Mouse (Mus musculus): ENCODE measurements around the gene Irf2bpl.

The Irf2bpl gene

DNA sequence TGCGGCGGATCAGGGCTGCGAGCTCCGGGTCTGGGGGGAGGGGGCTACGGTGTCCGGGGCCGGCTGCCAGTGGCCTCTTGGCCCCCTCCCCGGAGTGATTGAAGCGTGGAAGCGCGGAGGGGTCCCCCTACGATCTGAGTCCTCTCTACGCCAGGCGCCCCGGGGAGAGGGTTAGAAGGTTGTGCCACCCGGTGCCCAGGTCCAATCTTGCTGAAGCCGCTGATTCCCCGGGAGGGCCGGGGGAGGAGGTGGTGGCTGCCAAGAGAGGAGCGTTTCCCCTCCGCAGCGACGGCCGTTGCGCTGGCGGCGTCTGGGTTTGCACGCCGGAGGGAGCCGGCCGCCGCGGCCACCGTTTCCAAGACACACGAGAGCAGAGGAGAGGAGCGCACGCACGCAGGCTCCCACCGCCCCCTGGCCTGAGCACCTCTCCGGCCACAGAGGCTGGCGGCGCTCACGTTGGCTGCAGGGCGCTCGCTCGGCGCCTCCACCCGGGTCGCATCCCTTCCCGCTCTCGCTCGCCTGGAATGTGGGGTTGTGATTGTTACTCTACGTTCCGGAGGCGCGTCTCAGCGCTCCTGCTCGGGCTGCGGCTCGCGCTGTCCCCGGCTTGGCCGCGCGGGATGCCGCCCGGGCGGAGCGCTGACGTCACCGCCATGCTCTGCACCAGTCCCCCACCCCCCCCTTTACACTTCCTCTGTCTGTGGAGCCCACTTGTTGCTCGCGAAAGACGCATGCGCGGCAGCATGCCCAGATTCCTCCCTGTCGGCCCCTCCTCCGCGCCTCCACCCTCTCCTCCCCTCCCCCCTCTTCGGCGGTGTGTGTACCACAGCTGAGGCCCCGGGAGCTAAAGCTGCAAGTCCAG is at the start of gene Irf2bpl:
TSS of gene Irf2bpl (minus strand) at position 602 of the 862 bp plus-strand sequence.
- no peak for DNase-seq (ENCODE audit: low read depth, low spot score)

DNA sequence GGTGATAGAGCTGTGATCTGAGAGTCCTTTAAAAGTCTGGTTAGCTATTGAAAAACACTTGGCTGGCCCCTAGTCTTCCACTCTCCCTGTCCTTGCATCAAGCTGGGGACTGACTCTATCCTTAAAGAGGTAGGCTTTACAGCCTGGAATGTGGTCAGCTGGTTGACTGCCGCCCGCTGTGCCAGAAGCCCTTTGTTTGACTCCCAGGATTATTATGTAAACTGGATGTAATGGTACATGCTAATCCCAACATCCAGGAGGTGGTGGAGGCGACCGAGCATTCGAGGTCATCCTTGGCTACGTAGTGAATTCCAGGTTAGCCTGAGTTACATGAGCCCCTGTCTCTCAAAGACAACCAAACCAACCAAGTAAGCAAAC is 48.0 kb upstream of the Irf2bpl start:
- no peak for DNase-seq (ENCODE audit: low read depth, low spot score)

DNA sequence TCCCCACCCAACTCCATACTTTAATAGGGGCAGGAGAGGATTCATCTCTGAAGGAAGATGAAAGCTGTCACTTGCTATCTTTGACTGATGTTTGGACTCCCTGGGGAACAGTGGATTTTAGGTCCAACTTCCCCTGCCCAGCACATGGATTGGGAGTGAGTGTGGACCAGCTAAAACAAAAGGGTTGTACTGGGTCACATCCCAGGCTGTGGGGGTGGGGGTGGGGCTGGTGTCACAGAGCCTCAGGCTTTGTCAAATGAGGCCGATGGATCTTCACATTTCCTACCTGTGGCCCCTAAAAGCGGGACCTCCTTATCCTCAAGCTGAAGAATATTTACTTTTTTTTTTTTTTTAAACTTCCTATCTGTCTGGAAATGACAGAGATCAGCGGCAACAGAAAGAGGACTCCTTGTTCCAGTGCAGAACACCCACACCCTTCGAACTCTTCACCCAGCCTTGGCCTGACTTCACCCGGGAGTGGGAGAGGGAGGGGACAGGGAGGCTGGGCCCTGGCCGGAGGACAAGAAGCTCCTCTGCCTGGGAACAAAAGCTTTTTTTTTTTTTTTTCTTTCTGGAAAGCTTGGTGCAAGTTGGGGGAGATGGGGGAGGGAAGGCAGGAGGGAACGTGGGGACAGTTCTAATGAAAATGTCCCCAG is 47.4 kb upstream of the Irf2bpl start:
- DNase-seq (ENCODE audit: low read depth, low spot score), result no peak

DNA sequence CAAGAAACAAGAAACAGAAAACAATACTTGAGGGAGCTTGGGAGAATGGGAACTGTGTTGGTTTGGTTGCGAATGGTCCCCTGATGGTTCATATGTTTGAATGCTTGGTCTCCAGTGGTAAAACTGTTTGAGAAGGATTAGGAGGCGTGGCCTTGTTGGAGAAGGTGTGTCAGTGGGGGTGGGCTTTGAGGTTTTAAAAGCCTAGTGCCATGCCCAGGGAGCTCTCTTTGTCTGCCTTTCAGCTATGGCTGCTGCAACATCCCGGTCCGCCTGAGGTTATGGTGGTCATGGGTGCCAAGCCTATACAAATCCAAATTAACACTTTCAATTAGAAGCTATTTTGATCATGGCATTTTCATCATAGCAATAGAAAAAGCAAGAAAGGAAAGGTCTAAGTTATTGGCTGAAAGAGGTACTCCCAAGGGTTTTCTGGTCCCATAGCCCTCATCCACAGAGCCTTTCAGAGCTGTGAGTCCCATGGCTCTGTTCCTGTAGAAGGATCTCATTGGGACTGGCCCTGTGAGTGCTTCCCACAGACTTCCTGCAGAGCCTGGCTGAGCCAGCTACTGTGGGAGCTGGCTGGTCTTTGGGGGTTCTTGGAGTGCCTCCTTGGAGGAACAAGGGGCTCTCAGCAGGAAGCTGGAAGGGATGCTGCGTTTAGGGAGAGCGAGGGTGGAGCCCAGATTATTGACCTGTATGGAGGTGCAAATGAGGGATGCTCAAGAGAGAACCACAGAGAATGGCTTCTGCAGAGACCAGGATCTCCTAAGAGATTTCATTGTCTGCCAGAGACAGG is 46.5 kb upstream of the Irf2bpl start:
- DNase-seq (ENCODE audit: low read depth, low spot score), result no peak

DNA sequence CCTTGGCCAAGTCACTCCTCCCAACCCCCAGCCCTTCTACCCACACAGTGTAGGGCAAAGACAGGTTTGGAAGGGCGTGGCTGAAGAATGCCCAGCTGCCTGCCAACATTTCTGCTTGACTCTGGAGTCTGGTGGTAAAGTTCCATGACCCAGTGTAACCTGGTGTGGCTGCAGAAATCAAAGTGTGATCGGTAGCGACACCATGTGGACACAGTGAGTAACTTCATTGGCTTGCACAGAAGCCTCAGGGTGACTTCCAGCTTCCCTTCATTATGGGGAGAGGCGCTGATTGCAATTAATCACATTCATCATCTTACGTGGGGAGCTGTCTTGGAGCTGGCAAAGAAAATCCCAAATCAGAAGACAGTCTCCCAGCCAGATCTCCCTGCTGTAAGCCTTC is 39.2 kb upstream of the Irf2bpl start:
- DNase-seq (ENCODE audit: low read depth, low spot score), result no peak

DNA sequence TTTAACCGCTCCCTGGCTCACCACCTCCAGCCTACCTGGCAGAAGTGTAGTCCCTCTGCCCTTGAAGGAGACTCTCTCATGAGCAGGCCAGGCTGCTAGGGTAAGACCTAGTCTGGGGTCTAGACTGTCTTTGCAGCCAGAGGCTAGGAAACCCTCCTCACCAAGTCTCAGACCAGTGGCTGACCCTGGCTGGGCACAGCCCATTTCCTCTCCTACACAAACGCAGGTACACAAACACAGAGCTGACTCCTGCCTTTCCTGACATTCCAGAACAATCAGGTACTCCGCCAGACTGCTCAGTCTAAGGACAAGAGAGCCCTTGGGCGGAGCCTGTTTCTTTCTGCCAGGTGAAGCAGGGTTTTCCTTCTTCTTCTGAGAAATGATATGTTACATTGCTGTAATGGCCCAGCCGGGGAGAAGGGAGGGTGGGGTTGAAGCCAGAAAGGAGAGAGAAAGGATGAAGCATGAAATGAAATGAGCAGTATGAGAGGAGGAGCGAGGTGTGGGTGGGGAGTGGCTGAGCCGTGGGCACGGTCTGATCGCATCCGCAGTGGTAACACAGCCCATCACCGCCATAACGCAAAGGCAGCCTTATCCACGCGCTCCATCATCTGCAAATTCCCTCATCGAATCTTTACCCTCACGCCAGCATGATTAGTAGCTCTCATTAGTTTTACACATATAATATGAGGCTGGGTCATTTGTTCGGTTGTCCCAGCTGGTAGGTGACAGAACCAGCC is 34.6 kb upstream of the Irf2bpl start:
- DNase-seq (ENCODE audit: low read depth, low spot score), result no peak

DNA sequence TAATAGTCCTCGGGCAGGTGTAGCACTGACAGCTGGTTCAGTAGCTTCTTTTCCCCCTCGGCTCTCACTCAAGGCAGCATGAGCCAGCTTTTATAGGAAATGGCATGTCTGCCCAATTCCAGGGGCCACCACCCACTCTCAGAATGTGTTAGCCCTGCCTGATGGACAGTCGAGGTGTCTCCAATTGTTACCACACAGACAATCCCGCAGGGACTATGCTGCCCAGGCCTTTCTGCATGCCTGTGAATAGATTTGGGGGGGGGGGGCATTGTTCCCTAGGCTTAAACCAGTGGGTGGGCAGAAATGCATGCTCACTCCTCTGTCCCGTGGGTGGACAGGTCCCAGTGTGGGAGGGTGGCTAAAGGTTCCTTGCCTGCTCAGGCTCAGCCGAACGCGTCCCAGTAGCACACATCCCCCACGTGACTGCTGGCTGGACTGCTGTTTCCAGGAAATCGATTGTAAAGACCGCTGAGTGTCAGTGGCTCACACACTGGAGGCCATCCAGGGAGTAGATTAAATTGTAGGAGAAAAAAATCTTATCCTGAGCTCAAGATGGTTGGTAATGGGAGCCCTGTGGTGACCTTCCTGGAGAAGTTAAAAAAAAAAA is 33.9 kb upstream of the Irf2bpl start:
- no peak for DNase-seq (ENCODE audit: low read depth, low spot score)

DNA sequence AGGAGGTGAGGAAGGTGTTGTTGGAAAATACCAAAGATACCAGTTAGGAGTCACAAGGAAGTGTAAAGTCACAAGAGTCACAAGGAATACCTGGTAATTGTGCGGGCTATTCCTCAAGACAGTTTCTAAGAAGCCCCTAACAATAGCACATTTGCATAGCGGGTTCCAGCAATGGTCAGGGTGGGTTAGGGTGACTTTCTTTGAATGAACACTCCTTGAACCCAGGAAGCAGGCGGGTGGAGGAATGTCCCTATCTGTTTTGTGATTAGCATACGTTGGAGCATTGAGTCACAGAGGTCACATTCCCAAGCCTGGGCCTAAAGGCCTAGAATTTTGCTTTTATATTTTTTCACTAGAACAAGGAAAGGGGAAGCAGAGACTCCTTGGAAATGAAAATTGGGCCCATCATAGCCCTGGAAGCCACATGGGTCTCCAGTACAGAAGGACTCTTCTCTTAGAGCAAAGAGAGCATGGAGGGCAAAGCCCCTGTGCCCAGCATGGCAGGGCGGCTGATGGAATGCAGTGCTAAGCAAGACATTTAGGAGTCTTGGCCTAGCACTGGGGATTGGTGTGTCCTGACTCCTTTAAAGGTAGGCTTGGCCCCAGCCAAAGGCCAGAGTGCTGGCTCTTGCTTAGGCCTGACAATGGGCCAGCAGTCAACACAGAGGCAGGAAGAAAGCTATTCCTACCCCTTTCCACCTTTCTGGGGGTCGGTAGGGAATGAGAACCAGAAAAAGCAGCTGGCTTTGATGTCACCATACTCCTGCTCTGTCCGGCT is 32.4 kb upstream of the Irf2bpl start:
- no peak for DNase-seq (ENCODE audit: low read depth, low spot score)

DNA sequence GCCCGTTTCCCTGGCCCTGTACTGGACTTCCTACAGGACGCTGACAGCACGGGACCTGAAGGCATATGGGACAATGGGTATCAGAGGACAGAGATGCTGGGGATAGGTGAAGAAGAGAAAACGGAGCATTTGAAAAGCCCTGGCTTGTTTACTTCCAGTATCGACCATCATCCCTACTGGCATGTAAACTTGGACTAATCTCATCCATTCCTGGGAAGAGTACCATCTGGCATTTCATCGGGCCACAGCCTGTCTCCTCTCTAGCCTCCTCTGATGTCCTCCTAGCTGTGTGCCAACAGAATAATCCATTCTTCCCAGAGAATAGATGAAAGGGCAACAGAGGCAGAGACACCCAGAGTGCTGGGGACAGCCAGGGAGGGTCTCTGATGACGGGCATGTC is 31.0 kb upstream of the Irf2bpl start:
- DNase-seq (ENCODE audit: low read depth, low spot score), result no peak

DNA sequence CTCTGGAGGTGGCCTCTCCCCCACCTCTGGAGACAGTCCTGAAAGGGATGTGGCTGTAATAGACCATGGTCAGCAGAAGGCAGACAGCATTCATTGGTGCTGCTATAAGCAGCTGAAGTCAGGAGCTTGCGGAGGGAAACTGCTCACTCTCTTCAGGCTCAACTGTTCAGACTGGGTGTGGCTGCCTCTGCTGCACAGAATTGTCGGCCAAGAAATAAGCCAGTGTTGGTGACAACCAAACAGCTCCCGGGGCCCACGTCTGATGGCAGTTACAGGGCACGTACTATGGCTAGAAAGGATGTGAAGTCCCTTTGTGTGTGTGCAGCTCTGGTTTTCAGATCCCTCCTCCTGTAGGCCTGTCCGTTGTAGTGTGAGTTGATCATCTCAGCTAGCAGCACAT is 30.2 kb upstream of the Irf2bpl start:
- DNase-seq (ENCODE audit: low read depth, low spot score), result no peak

DNA sequence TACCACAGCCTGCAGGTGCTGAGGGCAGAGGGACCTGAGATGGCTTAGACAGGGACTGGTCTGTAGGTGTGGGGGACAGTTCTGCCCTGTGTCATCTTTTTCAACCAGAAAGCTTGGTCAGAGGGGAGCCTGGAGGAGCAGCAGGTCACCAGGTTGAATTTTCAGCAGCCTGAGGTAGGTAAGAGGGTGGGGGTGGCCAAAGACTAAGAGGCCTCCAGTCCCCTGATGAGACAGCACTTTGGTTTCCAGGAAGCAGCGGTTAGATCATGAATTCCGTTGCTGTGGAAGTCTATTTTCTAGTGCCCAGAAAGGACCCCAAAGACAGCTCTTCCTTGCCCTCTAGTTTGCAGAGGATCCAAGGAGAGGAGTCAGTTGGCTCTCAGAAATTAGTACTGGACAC is 29.8 kb upstream of the Irf2bpl start:
- no peak for DNase-seq (ENCODE audit: low read depth, low spot score)

DNA sequence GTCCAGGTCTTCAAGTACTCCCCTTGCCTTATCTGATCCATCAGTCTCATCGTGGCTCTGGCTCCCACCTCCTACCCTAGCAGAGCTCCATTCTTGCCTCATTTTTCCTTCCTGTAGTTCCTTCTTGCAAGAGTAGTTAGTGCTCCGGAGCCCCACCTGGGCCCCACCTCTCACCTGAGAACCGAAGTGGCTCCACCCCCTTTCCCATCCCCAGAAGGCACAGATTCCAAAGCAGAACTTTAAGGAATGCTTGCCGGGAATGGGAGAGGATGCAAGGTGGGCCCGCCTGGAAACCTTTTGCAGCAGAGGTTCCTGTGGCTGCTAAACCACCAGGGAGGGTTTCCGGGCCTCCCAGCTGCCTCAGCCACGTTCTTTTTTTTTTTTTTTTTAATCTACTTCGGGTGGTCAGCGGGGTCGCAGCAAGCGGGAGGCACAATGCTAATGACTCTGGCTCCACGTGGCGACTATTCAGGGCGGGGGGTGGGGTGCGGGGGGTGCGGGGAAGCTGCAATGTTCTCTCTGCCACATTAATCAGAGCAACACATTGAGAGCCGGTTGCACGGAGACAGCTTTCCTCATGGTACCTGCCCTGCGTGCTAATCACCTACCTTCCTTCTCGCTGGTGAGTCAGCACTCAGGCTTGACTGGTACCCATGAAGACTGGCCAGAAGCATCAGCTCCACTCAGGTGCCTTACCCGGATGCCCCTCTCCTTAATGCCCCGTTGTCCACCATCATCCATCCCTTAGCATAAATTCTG is 27.9 kb upstream of the Irf2bpl start:
- no peak for DNase-seq (ENCODE audit: low read depth, low spot score)

DNA sequence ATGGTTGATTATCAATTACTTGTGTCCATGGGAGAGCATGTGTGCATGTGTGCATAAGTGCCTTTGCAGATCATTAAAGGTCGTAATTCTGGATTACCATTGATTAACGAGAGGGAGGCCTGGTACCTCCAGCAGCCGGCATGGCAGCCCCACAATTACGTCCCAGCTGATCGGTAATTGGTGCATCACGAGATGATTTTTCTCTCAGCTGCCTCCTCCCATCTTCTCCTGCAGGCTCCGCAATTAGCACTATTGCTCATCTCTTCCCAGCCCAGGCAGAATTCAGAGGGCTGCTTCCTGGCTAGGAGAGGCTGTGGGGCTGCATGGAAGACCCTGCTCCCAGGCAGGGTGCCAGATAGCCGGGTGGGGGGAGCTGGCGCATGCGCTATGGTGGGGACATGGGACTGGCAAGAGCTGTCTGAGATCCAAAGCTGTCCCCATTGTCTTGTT is 26.9 kb upstream of the Irf2bpl start:
- no peak for DNase-seq (ENCODE audit: low read depth, low spot score)

DNA sequence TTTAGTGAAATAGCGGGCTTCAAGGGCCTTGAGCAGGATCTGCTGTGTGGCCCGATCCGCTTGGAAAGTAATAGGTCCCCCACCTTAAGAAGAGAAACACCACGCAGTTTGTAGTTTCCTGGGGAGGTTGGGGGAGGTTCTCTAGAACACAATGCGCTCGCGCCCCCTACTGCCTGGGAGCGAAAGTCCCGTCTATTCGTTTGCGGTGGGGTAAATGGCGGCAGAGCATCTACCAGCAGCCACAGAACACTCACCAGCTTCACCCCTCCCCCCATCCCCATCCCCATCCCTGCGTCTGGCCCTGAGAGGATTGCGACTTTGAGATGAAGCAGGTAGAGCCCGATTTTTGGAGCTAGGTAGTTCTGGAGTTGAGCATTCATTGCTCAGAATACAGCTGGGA is 21.8 kb upstream of the Irf2bpl start:
- DNase-seq (ENCODE audit: low read depth, low spot score), result peak; percentile 17

DNA sequence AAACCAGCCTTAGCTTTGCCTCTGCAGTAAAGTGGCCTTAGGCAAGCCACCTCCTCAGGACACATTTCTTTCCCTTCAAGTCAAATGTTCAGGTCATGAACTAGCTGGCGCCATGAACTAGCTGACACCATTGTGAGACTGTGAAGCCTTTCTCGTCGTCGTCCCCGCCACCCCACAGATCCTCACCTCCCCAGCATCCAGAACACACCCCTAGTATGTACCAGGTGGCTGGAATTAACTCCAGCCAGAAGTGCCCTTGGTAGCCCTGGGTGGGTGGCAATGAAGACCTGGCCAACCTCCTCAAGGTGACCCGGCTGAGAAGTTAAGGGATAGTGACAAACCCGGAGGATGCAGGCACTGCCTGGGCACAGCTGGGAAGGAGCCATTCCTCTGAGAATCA is 21.3 kb upstream of the Irf2bpl start:
- DNase-seq (ENCODE audit: low read depth, low spot score), result no peak

DNA sequence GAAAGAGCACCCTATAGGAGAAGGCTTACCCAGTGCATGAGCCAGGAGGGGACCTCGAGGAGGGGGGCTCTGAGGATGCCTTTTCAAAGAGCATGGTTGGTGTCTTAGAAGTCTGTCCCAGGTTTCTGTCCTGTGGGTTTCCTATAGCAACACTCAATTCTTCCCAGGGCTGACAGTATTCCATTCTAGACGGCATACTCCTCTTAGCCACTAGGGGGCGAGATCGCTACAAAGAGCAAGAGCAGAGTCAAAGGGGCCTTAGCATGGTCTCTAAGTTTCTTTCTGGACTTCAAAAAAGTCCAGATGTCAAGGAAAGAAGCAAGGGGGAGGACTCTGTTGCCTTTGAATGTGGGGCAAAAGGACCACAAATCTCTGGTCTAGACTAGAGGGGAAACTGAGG is 20.6 kb upstream of the Irf2bpl start:
- DNase-seq (ENCODE audit: low read depth, low spot score), result peak; percentile 21

DNA sequence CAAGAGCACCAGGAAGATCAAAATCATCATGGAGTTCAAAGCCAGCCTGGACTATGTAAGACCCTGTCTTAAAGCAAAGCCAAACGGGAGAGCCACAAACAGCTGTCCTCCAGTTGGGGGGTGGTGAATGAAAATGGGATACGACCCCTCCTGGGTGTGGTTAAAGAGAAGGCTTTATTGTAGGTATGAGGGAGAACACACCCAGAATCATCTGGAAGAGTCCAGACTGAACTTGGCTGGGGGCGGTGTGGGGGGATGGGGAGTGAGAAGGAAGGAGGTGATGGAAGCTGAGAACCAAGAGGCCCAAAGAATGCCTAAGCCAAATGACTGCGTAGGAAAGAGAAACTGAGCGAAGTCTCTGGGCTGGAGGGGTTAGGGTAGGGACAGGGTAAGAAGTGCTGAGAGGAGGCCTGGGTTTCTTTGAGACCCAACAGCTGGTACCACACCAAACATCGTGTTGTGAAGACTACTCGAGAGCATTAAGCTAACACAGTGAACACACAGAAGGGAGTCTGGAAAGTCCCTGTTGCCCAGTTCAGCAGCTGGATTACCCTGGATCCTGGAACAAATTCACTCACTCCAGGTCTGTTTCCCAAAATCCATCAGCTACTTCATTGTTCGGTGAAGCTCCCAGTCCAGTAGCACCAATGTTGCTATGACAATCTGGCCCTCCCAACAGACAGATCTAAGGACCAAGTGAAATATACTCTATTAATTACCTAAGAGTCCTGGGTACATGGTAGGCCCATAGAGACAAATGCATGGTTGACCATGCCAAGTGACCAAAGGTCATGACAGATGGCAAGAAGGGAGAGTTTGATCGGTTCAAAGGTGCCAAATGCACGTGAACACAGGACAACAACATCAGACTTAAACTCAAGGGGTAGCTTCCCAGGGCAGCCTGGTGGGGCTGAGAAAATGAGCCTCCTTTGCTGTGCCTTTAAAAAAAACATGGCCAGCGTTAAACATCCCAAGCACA is 19.5 kb upstream of the Irf2bpl start:
- DNase-seq (ENCODE audit: low read depth, low spot score), result no peak

DNA sequence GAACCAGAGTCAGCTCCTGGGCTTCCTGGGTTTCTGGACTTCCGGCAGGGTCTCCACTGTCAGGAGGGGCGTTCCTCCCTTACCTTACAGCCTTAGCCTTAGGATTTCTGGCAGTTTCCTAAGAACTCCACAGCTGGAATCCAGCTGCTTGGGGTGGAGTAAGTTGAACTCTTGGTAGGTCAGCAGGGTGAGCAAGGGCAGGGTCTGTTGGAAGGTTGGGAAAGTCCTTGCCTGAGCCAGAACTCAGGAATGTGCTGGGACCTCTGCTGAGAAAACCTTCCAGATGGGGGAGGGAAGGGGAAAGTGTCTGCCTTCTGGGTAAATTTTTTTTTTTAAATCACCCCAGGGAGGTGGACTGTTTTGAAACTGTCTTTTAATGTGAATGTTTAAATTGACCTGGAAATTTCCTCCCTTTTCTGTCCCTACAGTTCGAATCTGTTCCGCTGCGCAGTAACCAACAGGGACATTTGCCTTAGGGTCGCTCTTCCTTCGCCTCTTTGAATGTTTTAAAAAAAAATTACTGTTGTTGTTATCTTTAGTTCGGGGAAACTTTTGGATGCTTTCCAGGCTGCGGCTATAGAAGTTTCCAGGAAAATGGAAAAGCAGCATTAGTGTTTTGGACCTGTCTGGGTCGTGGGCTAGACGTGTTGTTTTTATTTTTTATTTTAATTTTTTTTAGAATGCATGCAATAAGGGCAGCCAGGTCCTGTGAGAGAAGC is 15.0 kb upstream of the Irf2bpl start:
- no peak for DNase-seq (ENCODE audit: low read depth, low spot score)

Data from c-Kit-negative CD71-positive TER-119-positive erythroid progenitor cells, embryonic 14.5 days (primary cell).